Mouse (Mus musculus): ENCODE data around the gene Nanp. TPM values are rescaled to one million over a fixed set of nuclear protein-coding genes. Genes with fewer than 3 reads are reported as not detected.

Nanp gene
- total RNA-seq, 2 experiments from 2014 or later, result 22.0 to 25.5 TPM

DNA sequence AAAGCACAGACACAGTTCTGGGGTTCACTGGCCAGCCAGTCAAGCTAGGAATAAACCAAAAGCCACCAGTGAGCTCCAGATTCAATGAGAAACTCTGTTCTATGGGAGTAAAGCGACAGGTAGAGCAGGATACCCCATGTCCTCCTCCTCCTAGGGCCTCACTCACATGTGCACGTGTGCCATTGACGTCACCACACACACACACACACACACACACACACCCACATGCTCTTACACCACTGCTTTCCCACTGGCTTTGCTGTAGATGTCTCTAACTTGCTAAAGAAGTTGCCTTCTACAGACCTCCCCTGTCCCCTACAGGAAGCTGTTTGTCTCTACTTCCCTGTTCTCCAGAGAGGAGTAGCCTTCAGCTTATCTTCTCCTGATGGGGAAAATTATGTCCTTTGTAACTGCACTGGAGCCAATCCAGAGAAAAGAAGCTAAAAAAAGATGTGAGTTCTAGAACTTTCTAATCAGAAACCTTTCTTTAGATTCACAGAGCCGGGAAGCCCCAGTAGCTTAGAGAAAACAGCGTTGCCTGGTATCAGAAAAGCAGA, 37.5 kb downstream of the Nanp start:
- no peak for DNase-seq (ENCODE audit: extremely low spot score in 1 of 2, low spot score in 2 of 2)
- intact Hi-C loops (cut with DNase I), result loop anchor here (5.0 to 10.0 kb wide), 4 partner anchors 94 to 324 kb away; partner anchors contain the start of gene Gins1

DNA sequence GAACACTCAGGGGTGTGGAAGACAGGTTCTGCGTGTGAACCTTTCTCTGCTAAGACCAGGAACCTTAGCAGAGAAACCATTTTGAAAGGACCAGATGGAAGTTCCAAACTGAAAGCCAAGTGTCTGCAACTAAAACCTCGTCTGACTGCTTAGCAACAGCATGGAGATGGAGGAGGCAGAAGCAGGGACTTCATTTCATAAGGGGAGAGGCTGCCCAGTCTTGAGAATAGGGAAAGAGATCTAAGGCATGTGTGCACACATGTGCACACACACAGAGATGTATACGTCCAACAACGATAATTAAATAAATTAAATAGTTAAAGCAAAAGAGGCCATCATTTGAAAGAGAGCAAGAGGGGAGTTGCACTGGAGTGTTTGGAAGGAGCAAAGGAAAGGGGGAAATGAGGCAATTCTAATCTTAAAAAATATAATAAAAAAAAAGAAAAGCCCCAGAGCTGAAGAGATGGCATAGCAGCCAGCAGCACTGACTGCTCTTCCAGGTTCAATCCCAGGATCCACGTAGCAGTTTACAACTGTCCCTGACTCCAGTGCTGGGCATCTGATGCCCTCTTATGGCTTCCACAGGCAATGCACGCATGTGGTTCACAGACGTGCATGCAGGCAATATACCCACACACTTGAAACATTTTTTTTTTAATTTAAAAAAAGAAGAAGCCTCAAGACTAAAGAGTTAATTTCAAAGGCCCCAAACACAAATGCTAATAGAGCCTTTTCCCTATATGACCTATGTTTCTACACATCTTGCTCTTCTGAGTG, 38.6 kb downstream of the Nanp start:
- intact Hi-C loops (cut with DNase I), result loop anchor here (5.0 to 10.0 kb wide), 4 partner anchors 93 to 323 kb away; partner anchors contain the start of gene Gins1
- DNase-seq (ENCODE audit: extremely low spot score in 1 of 2, low spot score in 2 of 2), result peak; percentile 54 to 72

DNA sequence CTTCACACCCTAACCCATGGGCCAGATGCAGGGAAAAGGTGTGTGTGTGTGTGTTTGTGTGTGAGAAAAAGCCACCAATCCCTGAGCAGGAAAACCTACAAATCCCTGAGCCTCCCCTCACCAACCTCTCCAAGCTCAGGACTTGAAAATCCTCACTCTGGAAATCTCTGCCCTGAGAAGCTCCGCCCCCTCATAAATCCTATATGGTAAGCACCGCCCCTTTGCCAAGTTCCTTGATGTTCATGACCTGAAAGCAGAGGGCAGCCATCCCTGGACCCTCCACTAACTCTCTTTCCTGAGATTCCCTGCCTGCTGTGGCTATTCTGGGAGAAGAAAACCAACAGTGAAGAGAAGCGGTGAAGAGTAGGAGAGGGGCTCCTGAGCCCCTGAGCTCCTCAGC, 40.2 kb downstream of the Nanp start:
- intact Hi-C loops (cut with DNase I), result no loop called here
- no peak for DNase-seq (ENCODE audit: extremely low spot score in 1 of 2, low spot score in 2 of 2)

- intact Hi-C loops (cut with DNase I), result no loop called here
- DNase-seq (ENCODE audit: extremely low spot score in 1 of 2, low spot score in 2 of 2), result no peak
Observed at GRCm38 (mm10) chr2:150997618-150998017, 41.6 kb downstream of the Nanp start.

- intact Hi-C loops (cut with DNase I), result no loop called here
- DNase-seq (ENCODE audit: extremely low spot score in 1 of 2, low spot score in 2 of 2), result no peak
Observed at GRCm38 (mm10) chr2:150995324-150995723, 43.9 kb downstream of the Nanp start.

DNA sequence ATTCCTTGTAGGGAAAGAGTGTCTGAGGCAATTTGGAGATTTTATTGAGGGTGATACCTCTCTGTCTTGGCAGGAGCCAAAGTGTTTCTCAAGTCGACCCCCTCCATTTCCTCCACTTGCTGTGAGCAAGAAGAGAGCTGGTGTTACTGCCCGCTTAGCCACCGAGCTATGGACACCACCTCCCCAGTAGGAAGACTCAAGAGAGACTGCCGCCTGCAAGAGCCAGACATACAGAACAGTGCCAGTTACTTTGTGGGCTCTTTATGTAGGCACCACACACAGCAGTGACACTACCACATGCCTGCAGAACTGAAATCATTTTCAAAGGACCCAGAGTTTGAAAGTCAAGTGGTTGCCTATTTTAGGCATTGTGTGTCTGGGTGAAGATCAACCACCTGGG, 48.1 kb downstream of the Nanp start:
- intact Hi-C loops (cut with DNase I), result no loop called here
- DNase-seq (ENCODE audit: extremely low spot score in 1 of 2, low spot score in 2 of 2), result no peak

GRCm38 (mm10) chr2:150990506-150990905, 48.7 kb downstream of the Nanp start:
- intact Hi-C loops (cut with DNase I), result no loop called here
- no peak for DNase-seq (ENCODE audit: extremely low spot score in 1 of 2, low spot score in 2 of 2)

DNA sequence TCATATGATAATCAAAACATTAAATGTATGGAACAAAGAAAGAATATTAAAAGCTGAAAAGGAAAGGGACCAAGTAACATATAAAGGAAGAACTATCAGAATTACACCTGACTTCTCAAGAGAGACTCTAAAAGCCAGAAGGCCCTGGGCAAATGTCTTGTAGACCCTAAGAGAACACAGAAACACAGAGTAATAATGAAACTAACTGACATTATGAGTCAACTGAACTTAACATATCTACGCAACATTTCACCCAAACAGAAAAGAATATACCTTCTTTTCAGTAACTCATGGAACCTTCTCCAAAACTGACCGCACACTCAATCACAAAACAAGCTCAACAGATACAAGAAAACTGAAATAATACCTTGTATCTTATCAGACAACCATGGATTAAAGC, 53.8 kb downstream of the Nanp start:
- no peak for DNase-seq (ENCODE audit: extremely low spot score in 1 of 2, low spot score in 2 of 2)
- intact Hi-C loops (cut with DNase I), result no loop called here

- intact Hi-C loops (cut with DNase I), result no loop called here
- DNase-seq (ENCODE audit: extremely low spot score in 1 of 2, low spot score in 2 of 2), result no peak
Observed at GRCm38 (mm10) chr2:150982051-150982450, 57.1 kb downstream of the Nanp start.

- no peak for DNase-seq (ENCODE audit: extremely low spot score in 1 of 2, low spot score in 2 of 2)
- intact Hi-C loops (cut with DNase I), result no loop called here
Observed at GRCm38 (mm10) chr2:150981524-150981923, 57.7 kb downstream of the Nanp start.

DNA sequence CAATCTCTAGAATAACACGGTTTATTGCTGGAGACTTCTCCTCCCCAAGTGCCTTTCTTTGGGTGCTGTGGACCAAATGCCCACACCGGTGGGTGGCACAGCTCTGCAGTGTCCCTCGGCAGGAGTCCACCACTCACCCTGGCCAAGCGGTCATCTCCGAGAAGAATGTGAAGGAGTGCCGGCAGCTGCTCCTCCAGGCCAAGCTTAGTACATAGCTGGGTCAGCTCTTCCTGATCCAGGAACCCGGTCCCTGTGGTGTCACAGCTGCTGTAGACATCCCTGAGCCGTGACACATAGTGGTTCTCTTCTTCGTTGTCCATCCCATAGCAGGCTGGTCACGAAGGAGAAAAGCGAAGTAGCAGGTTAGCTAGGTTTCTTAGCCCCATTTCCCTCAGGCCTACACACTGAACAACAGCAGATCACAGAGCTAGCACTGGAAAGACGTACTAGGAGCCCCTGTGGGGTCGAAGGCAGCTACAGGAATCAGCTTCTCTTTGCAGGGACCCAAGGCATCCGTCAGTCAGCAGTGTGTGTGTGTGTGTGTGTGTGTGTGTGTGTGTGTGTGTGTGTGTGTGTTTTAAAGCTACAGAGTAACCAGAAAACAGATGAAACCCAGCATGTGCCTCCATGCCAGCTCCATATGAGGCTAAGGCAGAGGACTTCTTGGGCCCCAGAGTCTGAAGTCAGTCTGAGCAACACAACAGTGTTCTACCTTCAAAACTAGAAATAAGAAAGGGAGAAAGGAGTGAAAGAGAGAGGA, 59.2 kb downstream of the Nanp start:
- intact Hi-C loops (cut with DNase I), result no loop called here
- DNase-seq (ENCODE audit: extremely low spot score in 1 of 2, low spot score in 2 of 2), result peak in 1 of 2 experiments; percentile 12

Other genes with a start within 250 kb of the Nanp start
- gene Abhd12, start 134.7 kb downstream of the Nanp start, total RNA-seq (2021), result 100 to 1,000 TPM; 184 to 197 TPM
- 1 to 10 TPM; 1.9 to 3.3 TPM for gene Gins1, start 134.0 kb downstream of the Nanp start, total RNA-seq (2021)
- gene Ninl, start within 50 bp of the Nanp start, total RNA-seq (2021), result 1 to 10 TPM; 5.1 to 6.1 TPM
- gene Gm14151, start 53.0 kb upstream of the Nanp start, total RNA-seq (2021), result not detected
- not detected for gene Gm14147, start 58.8 kb upstream of the Nanp start, total RNA-seq (2021)